Mouse (Mus musculus) limb, embryonic 14.5 days (tissue): ENCODE measurements at regions not wholly inside any gene's neighbourhood (a gene's known extent, or its start where the extent isn't known, plus 50 kb on each side); places are given as distances from the start of the nearest gene placed in this dataset.

Source experiments
- ATAC-seq: fragments of 200-750 bp; cut with Nextera tagmentation; 2 replicates; pipeline ENCODE4 v1.8.0; 2017; ENCODE audit warnings: low read depth, moderate number of reproducible peaks, moderate TSS enrichment; ENCODE audit not compliant: low FRiP score
- DNase-seq: peaks from one replicate; pipeline ENCODE4 v3.0.0-alpha.2; 2015; ENCODE audit warnings: low spot score
- H3K27ac ChIP-seq: fragments of 300-500 bp; sonication (generic); replicated peaks from 2 replicates; pipeline ENCODE4 v1.5.1; 2014; ENCODE audit warnings: low read depth, mild to moderate bottlenecking, low read length, moderate library complexity, mixed read lengths
- H3K27me3 ChIP-seq: fragments of 300-500 bp; sonication (generic); 2 replicates; pipeline ENCODE4 v1.6.1; 2014; ENCODE audit warnings: low read length, mixed read lengths; ENCODE audit not compliant: control insufficient read depth, insufficient read depth
- H3K36me3 ChIP-seq: fragments of 300-500 bp; sonication (generic); 2 replicates; pipeline ENCODE4 v1.6.1; 2014; ENCODE audit warnings: mild to moderate bottlenecking, low read length, moderate library complexity, mixed read lengths; ENCODE audit not compliant: control insufficient read depth, insufficient read depth
- H3K4me1 ChIP-seq: fragments of 300-500 bp; sonication (generic); 2 replicates; pipeline ENCODE4 v1.6.1; 2014; ENCODE audit warnings: antibody characterized with exemption, low read length, mixed read lengths; ENCODE audit not compliant: control insufficient read depth, insufficient read depth
- H3K4me2 ChIP-seq: fragments of 300-500 bp; sonication (generic); replicated peaks from 2 replicates; pipeline ENCODE4 v1.6.1; 2014; ENCODE audit warnings: low read depth, mild to moderate bottlenecking, low read length, moderate library complexity; ENCODE audit not compliant: severe bottlenecking
- H3K4me3 ChIP-seq: fragments of 300-500 bp; sonication (generic); replicated peaks from 2 replicates; pipeline ENCODE4 v1.5.1; 2014; ENCODE audit warnings: low read length
- H3K9ac ChIP-seq: fragments of 300-500 bp; sonication (generic); 2 replicates; pipeline ENCODE4 v1.6.1; 2014; ENCODE audit warnings: mild to moderate bottlenecking, low read depth, low read length, moderate library complexity; ENCODE audit not compliant: severe bottlenecking
- H3K9me3 ChIP-seq: fragments of 300-500 bp; sonication (generic); 2 replicates; pipeline ENCODE4 v1.6.1; 2016; ENCODE audit warnings: low read length; ENCODE audit not compliant: control insufficient read depth
- POLR2A ChIP-seq: fragments of 200-500 bp; IDR thresholded peaks from 2 replicates; pipeline ENCODE4 v1.8.0; 2012; ENCODE audit warnings: inconsistent platforms, mild to moderate bottlenecking, moderate library complexity, borderline replicate concordance; ENCODE audit not compliant: insufficient read depth, insufficient read length; ENCODE audit errors: extremely low read depth
- WGBS: fragments of 180-500 bp; shearing (Covaris S2); extraction: QIAGEN DNeasy Blood & Tissue Kit; methylation state at CpG from one replicate; pipeline ENCODE4 v1.1.7; 2014; 5-methylcytosine and 5-hydroxymethylcytosine counted together

GRCm38 (mm10) chr3:52579917-52580316 lies 311.8 kb downstream of the Foxo1 start:
- H3K4me2 ChIP-seq, result no peak overlapping the region
- ATAC-seq (no peak), DNase-seq (no peak)
- no peak overlapping the region for H3K4me3 ChIP-seq
- 79% methylated on average over 3 of the region's 3 CpGs for WGBS
- no peaks in the 10 kb centered on the region for H3K4me1 ChIP-seq
- no peak for TF ChIP-seq POLR2A
- no peaks in the 10 kb centered on the region for H3K27me3 ChIP-seq
- no peak overlapping the region for H3K27ac ChIP-seq
- H3K9ac ChIP-seq, result no peak overlapping the region
- no peaks in the 10 kb centered on the region for H3K36me3 ChIP-seq
- H3K9me3 ChIP-seq, result no peaks in the 10 kb centered on the region

GRCm38 (mm10) chr3:52579096-52579495 lies 311.0 kb downstream of the Foxo1 start:
- no peak overlapping the region for H3K27ac ChIP-seq
- no peaks in the 10 kb centered on the region for H3K4me1 ChIP-seq
- H3K27me3 ChIP-seq, result no peaks in the 10 kb centered on the region
- TF ChIP-seq POLR2A, result no peak
- H3K36me3 ChIP-seq, result no peaks in the 10 kb centered on the region
- no peak for ATAC-seq
- H3K9ac ChIP-seq, result no peak overlapping the region
- 91% methylated on average over 3 of the region's 3 CpGs for WGBS
- no peaks in the 10 kb centered on the region for H3K9me3 ChIP-seq
- no peak overlapping the region for H3K4me3 ChIP-seq
- no peak overlapping the region for H3K4me2 ChIP-seq
- DNase-seq, result no peak

- H3K9me3 ChIP-seq, result no peaks in the 10 kb centered on the region
- H3K9ac ChIP-seq, result no peak overlapping the region
- ATAC-seq (no peak), DNase-seq (peak; percentile 75)
- H3K27ac ChIP-seq, result no peak overlapping the region
- H3K36me3 ChIP-seq, result no peaks in the 10 kb centered on the region
- no peak overlapping the region for H3K4me2 ChIP-seq
- no peak for TF ChIP-seq POLR2A
- no peak overlapping the region for H3K4me3 ChIP-seq
- WGBS, result 52% methylated on average over 6 of the region's 6 CpGs
- H3K27me3 ChIP-seq, result no peaks in the 10 kb centered on the region
- no peaks in the 10 kb centered on the region for H3K4me1 ChIP-seq
Observed at GRCm38 (mm10) chr3:52576703-52577244, 308.6 kb downstream of the Foxo1 start.

GRCm38 (mm10) chr3:52575237-52575798 lies 307.2 kb downstream of the Foxo1 start:
- no peaks in the 10 kb centered on the region for H3K9me3 ChIP-seq

GRCm38 (mm10) chr3:52574341-52574740 lies 306.2 kb downstream of the Foxo1 start:
- WGBS, result 91% methylated on average over 6 of the region's 6 CpGs
- H3K4me3 ChIP-seq, result no peak overlapping the region
- no peaks in the 10 kb centered on the region for H3K4me1 ChIP-seq

More at GRCm38 (mm10) chr3:52575237-52575798, 307.2 kb downstream of the Foxo1 start:
- DNase-seq (no peak), ATAC-seq (no peak)
- Histone ChIP-seq H3K4me2 (no peak overlapping the region), H3K27ac (no peak overlapping the region), H3K9ac (no peak overlapping the region), H3K4me3 (no peak overlapping the region), H3K36me3 (no peaks in the 10 kb centered on the region), H3K4me1 (no peaks in the 10 kb centered on the region), H3K27me3 (no peaks in the 10 kb centered on the region)
- no peak for TF ChIP-seq POLR2A
- 70% methylated on average over 8 of the region's 8 CpGs for WGBS

More at GRCm38 (mm10) chr3:52574341-52574740, 306.2 kb downstream of the Foxo1 start:
- DNase-seq, result no peak
- Histone ChIP-seq H3K27ac (no peak overlapping the region), H3K36me3 (no peaks in the 10 kb centered on the region), H3K27me3 (no peaks in the 10 kb centered on the region), H3K9ac (no peak overlapping the region), H3K9me3 (no peaks in the 10 kb centered on the region), H3K4me2 (no peak overlapping the region)
- TF ChIP-seq POLR2A, result no peak
- no peak for ATAC-seq
